Mouse (Mus musculus): Measurements from ENCODE around the gene Cramp1l. TPM values are rescaled to one million over a fixed set of nuclear protein-coding genes. Genes with fewer than 3 reads are reported as not detected.

Cramp1l gene
- polyA plus RNA-seq, 1 experiment from 2014 or later = 8.4 TPM

DNA sequence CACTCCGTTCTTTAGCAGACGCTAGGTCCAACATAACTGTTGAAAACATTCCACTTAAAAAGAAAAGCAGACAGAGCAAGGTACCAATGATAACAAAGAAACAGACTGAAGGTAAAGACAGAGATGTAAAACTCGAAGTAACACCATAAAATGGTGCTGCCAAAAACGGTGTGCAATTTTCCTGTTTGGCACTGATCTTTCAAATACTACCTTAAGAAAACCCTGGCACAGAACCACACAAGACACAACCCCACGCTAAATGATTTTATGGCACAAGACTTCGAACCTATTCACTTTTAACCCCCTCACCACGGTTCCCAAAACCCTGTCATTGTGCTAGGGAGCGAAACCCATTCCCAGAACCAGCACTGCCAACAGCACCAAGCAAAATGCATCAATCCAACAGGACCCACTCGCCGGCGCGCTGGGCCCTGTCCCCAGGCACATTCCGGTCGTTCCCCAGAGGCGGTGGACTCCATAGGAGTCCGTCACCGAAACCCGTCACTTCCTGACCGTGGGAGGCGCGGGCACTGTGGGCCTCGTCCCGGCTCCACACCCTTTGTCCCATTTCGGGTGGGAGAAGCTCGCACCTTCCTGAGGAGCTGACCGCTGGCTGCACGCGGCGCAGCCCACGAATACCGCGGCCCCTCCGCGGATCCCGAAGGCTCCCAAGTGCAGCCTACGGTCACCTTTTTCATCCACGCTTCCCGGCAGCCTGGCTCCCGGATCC lies 582 bp downstream of the Cramp1l start:
- under 1% methylated on average over 39 of the region's 39 CpGs for WGBS
- H3K36me3 ChIP-seq = peaks cover 24% of the 10 kb centered on the region
- ATAC-seq (ENCODE audit: low FRiP score, low read depth) = no peak
- H3K4me3 ChIP-seq = peak overlapping the region; percentile 99
- H3K4me1 ChIP-seq = peaks cover 19% of the 10 kb centered on the region
- no peaks in the 10 kb centered on the region for H3K9me3 ChIP-seq
- peak overlapping the region; percentile 96 for H3K4me2 ChIP-seq (replicated peaks)
- peak overlapping the region; percentile 85 for H3K27ac ChIP-seq
- no peaks in the 10 kb centered on the region for H3K27me3 ChIP-seq
- H3K9ac ChIP-seq = peak overlapping the region; percentile 98

DNA sequence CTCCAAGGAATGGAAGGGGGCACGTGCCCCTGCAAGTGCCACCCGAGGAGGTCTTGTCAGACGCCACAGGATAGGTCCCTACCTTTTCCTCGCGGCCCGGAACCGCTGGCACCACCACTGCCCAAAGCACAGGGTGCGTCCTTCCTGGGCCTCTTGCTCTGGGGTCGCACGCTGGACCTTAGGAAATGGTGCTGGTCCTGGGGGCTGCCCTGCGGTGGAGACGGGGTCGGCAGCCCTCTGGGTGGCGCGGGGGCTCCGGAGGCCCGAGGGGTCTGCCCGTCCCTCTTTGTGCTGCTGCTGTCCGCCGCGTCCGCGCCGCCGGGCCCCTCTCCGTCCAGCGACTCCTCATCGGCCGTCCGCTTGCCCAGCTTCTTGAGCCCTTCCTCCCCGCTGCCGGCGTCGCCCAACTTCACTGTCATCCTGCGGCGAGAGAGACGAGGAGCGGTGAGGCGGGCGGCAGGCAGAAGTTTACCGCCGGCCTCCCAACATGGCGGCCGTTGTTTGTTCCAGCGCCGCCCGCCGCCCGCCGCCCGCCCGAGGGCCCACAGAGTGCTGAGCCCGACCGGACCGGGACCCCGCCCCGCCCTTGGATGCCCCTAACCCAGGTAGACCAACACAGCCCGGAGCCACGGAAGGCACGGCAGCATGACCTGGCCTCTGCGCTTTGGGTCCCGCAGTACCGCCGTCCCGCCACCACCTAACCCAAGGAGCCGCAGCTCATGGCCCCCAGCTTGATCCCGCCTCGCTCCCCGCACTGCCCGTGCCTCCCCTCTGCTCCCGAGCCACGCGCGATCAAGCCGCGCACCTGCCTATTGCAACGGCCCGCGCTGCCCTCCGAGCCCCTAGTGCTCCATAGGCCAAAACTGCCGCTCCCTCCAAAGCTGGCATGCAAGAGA lies 1.7 kb downstream of the Cramp1l start:
- peak overlapping the region; percentile 96 for H3K4me2 ChIP-seq (replicated peaks)
- H3K9me3 ChIP-seq = no peaks in the 10 kb centered on the region
- H3K36me3 ChIP-seq = peaks cover 28% of the 10 kb centered on the region
- peaks cover 19% of the 10 kb centered on the region for H3K4me1 ChIP-seq
- no peak for ATAC-seq (ENCODE audit: low FRiP score, low read depth)
- WGBS = under 1% methylated on average over 81 of the region's 81 CpGs
- H3K27me3 ChIP-seq = no peaks in the 10 kb centered on the region
- H3K4me3 ChIP-seq = peak overlapping the region; percentile 99
- H3K27ac ChIP-seq = peak overlapping the region; percentile 85
- H3K9ac ChIP-seq = peak overlapping the region; percentile 98

DNA sequence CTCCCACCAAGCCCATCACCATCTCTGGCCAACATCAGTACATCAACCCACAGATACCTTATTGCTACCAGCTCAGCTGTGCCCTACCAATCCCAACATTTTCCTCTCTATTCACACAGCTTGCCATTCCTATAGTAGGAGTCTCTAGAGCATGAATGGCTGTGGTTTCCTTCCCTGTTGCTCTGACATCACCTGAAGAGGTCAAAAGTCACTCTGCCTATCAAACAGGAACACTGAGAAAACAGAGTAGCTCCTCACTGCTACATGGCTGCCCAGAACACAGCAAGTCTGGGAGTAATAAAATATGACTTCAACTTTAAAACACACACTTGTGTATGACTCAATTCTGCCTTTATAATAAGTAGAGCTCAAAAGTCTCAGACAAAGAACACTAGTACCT lies 8.1 kb downstream of the Cramp1l start:
- H3K4me3 ChIP-seq = no peak overlapping the region
- no peaks in the 10 kb centered on the region for H3K9me3 ChIP-seq
- peaks cover 79% of the 10 kb centered on the region for H3K36me3 ChIP-seq
- no peaks in the 10 kb centered on the region for H3K27me3 ChIP-seq
- no peak overlapping the region for H3K9ac ChIP-seq
- H3K27ac ChIP-seq = no peak overlapping the region
- no peak overlapping the region for H3K4me2 ChIP-seq (replicated peaks)
- H3K4me1 ChIP-seq = peaks cover under 1% of the 10 kb centered on the region; the same call in 1 of the 2 replicates
- no peak for ATAC-seq (ENCODE audit: low FRiP score, low read depth)

DNA sequence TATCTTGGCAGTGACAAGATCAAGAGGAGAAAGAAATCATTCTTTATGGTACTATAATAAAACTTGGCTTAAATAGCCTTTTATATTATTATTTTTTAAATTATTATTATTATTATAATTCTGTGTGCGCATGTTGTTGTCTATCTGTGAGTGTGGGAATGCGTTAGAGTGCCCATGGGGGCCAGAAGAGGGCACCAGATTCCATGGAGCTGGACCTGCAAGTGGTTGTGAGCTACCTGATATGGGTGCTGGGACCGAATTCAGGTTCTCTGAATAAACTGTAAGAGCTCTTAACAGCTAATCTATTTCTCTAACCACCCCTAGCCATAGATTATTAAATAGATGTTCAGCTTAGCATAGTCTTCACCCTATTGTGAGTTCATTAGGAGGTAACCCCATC lies 10.5 kb downstream of the Cramp1l start:
- H3K9me3 ChIP-seq = no peaks in the 10 kb centered on the region
- H3K4me1 ChIP-seq = no peaks in the 10 kb centered on the region
- no peaks in the 10 kb centered on the region for H3K27me3 ChIP-seq
- no peak overlapping the region for H3K9ac ChIP-seq
- H3K27ac ChIP-seq = no peak overlapping the region
- 92% methylated on average over 3 of the region's 3 CpGs for WGBS
- no peak overlapping the region for H3K4me3 ChIP-seq
- no peak overlapping the region for H3K4me2 ChIP-seq (replicated peaks)
- no peak for ATAC-seq (ENCODE audit: low FRiP score, low read depth)
- peaks cover 81% of the 10 kb centered on the region for H3K36me3 ChIP-seq

DNA sequence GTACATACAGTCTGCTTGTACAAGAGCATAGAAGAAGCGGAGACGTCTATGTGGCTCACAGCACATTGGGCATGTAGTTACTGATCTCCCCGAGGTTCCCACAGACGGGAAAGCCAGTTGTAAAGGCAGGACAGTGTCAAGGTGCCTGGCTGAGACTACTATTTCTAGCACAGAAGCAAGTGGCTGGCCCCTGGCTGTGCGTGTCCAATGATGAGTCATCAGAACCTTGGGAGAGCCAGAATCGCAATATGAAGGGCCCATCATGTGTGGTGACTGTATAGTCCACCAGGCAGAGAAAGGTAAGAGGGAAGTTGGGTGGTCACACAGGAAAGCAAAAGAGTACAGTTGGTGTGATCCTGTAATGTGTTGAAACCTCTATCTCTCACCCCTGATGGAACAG lies 20.9 kb downstream of the Cramp1l start:
- 89% methylated on average over 6 of the region's 6 CpGs for WGBS
- no peak overlapping the region for H3K27ac ChIP-seq
- H3K4me1 ChIP-seq = no peaks in the 10 kb centered on the region
- no peak for ATAC-seq (ENCODE audit: low FRiP score, low read depth)
- peaks cover 88% of the 10 kb centered on the region for H3K36me3 ChIP-seq
- no peaks in the 10 kb centered on the region for H3K9me3 ChIP-seq
- H3K4me3 ChIP-seq = no peak overlapping the region
- no peak overlapping the region for H3K9ac ChIP-seq
- H3K27me3 ChIP-seq = no peaks in the 10 kb centered on the region
- H3K4me2 ChIP-seq (replicated peaks) = no peak overlapping the region

DNA sequence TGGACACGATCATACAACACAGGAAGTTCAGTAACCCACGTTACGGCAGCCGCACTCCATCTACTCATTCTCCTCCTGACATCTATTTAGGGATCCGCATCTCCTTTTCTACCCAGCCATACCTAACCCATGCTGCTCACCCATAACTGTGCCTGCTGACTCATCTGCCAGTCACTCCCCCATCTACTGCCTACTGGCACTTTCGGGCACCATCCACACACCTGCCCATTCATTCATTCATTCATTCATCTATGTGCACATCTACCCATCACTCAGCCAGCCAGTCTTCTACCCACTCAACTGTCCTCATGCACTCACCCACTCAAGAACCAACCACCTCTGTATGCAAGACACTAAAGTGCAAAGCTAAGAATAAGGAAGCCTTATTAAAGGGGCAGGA lies 28.4 kb downstream of the Cramp1l start:
- Histone ChIP-seq H3K9me3 (no peaks in the 10 kb centered on the region), H3K4me1 (no peaks in the 10 kb centered on the region), H3K4me3 (no peak overlapping the region), H3K4me2 (replicated peaks) (no peak overlapping the region), H3K9ac (no peak overlapping the region), H3K27me3 (no peaks in the 10 kb centered on the region), H3K36me3 (peaks cover 95% of the 10 kb centered on the region), H3K27ac (no peak overlapping the region)
- WGBS = 93% methylated on average over 6 of the region's 6 CpGs
- ATAC-seq (ENCODE audit: low FRiP score, low read depth) = no peak

DNA sequence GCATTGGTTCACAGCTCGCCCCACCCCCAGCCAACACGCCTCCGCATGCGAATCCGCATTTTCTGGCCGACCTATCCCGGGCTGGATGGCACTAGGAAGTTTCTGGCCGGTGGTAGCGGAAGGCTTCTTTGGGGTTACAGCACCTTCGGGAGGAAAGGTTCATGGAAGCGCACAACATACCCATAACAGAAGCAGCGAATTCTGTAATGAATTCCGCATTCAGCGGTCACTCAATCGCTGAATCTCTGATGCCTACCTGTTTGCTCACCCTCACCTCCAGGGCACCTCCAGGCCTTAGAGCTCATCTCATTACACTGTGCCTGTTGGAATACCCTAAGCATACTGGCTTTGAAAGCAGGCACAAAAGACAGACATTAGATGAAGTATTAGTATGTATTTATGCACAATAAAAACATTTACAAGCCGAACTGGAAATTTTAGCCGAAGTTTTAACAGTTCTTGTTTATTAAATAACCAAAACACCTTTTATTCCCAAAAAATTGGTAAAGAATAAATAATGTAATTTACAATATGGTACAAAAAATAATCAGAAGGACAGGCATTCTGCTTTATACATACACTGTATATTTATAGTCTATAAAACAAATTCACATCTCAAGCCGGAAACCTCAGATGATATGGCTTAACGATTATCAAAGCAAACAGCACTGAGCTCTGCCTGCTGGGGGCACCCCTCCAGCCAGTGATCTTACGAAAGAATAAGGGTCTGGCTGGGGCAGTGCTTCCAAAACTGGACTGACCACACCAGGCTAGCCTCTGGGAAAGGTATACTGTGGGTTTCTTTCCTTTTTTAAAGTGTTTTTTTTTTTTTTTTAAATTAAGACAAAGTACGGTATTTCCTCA lies 54.5 kb downstream of the Cramp1l start:
- no peaks in the 10 kb centered on the region for H3K9me3 ChIP-seq
- peaks cover 59% of the 10 kb centered on the region for H3K36me3 ChIP-seq
- peaks cover 17% of the 10 kb centered on the region for H3K4me1 ChIP-seq
- WGBS = 11% methylated on average over 21 of the region's 21 CpGs
- no peak overlapping the region for H3K27ac ChIP-seq
- H3K4me2 ChIP-seq (replicated peaks) = peak overlapping the region; percentile 71
- peak; percentile 29 for ATAC-seq (ENCODE audit: low FRiP score, low read depth)
- peak overlapping the region; percentile 94 for H3K4me3 ChIP-seq
- peak overlapping the region; percentile 61 for H3K9ac ChIP-seq
- H3K27me3 ChIP-seq = no peaks in the 10 kb centered on the region

DNA sequence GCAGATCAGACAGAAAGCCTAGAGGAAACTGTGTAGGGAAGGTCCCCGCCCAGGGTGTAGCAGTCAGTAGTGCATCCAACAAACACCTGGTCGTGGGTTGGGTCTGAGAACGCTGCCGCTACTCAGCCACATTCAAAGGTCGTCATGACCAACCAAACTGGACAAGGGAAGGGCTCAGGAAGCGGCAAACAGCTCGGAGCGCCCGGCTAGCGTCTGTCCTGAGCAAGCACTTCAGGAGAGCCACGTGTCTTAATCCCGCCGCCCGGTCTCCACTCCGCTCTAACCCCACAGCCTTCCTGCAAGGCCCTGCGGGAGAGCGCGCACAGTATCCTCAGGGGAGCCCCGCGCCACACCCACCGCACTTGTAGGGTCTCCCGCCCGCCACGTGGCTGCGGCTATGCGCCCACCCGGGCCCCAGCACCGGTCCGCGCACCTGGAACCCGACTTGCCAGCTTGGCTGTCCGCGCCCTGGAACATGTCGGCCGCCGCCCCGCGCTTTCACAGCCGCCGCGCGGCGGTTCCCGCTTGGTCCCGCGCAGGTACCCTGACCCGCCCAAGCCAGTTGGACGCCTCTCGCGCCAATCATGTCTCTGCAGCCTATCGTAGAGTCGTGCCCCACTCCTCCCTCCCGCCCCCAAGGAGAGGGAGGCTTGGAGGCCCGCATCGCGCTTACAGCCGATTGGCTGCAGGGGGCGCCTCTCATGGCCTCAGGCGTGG lies 55.3 kb downstream of the Cramp1l start, which contains the start of gene Jpt2:
Jpt2 (minus strand) TSS at position 555 of the 717 bp plus-strand sequence.
- Histone ChIP-seq H3K9me3 (no peaks in the 10 kb centered on the region), H3K4me1 (peaks cover 17% of the 10 kb centered on the region), H3K27ac (peak within 1 kb of the TSS; percentile 80), H3K4me3 (peak within 1 kb of the TSS; percentile 94), H3K36me3 (peaks cover 59% of the 10 kb centered on the region), H3K27me3 (no peaks in the 10 kb centered on the region), H3K4me2 (replicated peaks) (peak within 1 kb of the TSS; percentile 71), H3K9ac (peak within 1 kb of the TSS; percentile 90)
- whole genome bisulfite sequencing = under 1% methylated on average over 58 of the region's 59 CpGs
- ATAC-seq (ENCODE audit: low FRiP score, low read depth) = peak; percentile 100

DNA sequence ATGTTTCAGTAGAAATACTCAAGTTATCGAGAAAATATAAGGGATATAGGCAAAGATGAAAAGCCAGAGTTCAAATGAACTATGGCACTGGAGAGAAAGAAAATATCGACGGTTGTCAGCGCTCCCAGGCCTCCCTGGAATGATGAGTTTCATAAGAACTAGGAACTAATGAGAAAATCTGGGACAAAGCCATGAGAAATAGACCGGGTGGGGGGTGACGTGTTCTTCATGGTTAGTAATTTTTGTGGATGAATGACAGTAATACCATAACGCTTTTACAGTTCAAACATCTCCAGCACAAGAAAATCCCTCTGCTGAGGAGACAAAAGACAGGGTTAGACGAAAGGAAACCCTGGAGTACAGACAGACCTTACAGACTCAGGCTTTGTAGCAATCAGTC lies 56.2 kb downstream of the Cramp1l start:
- 53% methylated on average over 8 of the region's 8 CpGs for WGBS
- Histone ChIP-seq H3K27me3 (no peaks in the 10 kb centered on the region), H3K4me2 (replicated peaks) (peak overlapping the region; percentile 71), H3K36me3 (peaks cover 58% of the 10 kb centered on the region), H3K4me3 (peak overlapping the region; percentile 94), H3K9ac (peak overlapping the region; percentile 90), H3K4me1 (peaks cover 17% of the 10 kb centered on the region), H3K9me3 (no peaks in the 10 kb centered on the region), H3K27ac (0 out of 2 replicates have a peak overlapping the region, but pooled peaks have one; percentile 80)
- no peak for ATAC-seq (ENCODE audit: low FRiP score, low read depth)

DNA sequence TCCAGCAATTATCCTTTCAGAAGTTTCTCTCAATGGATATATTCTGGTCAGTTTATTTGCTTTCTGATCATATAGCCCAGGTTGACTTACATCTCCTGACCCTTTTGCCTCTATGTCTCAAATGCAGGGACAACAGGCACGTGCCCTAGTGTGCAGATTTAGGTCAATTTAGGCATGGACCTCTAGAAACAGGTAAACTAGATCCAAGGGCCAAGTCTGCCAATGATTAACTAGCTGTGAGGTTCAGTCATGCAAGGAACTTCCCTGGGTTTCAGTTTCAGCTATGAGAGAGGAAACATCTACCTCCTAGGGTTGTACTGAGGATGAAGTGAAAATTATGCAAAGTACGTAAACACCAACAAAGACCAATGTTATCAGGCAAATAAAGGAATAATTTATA lies 62.3 kb downstream of the Cramp1l start:
- H3K27me3 ChIP-seq = no peaks in the 10 kb centered on the region
- H3K27ac ChIP-seq = no peak overlapping the region
- peaks cover 82% of the 10 kb centered on the region for H3K36me3 ChIP-seq
- no peak overlapping the region for H3K9ac ChIP-seq
- no peak overlapping the region for H3K4me2 ChIP-seq (replicated peaks)
- no peak overlapping the region for H3K4me3 ChIP-seq
- no peaks in the 10 kb centered on the region for H3K9me3 ChIP-seq
- ATAC-seq (ENCODE audit: low FRiP score, low read depth) = no peak
- H3K4me1 ChIP-seq = peaks cover 8% of the 10 kb centered on the region; the same call in 1 of the 2 replicates
- WGBS = 91% methylated on average over 2 of the region's 2 CpGs

DNA sequence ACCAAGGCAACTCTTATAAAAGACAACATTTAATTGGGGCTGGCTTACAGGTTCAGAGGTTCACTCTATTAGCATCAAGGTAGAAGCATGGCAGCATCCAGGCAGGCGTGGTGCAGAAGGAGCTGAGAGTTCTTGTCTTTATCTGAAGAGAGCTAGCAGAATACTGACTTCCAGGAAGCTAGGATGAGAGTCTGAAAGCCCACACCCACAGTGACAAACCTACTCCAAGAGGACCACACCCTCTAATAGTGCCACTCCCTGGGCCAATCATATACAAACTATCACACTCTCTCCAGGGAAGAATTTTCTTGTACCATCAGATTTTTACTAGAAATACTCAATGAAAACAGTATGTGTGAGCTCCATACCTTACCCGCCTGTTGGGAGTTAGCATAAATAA lies 64.9 kb downstream of the Cramp1l start:
- no peak for ATAC-seq (ENCODE audit: low FRiP score, low read depth)
- H3K27ac ChIP-seq = no peak overlapping the region
- H3K27me3 ChIP-seq = no peaks in the 10 kb centered on the region
- no peak overlapping the region for H3K9ac ChIP-seq
- H3K4me3 ChIP-seq = no peak overlapping the region
- peaks cover 89% of the 10 kb centered on the region for H3K36me3 ChIP-seq
- WGBS = 84% methylated on average over 2 of the region's 2 CpGs
- peaks cover 8% of the 10 kb centered on the region; the same call in 1 of the 2 replicates for H3K4me1 ChIP-seq
- H3K4me2 ChIP-seq (replicated peaks) = no peak overlapping the region
- H3K9me3 ChIP-seq = no peaks in the 10 kb centered on the region
